Mouse (Mus musculus): ENCODE measurements around the gene Apc2. TPM values are rescaled to one million over a fixed set of nuclear protein-coding genes. Genes with fewer than 3 reads are reported as not detected.

Gene Apc2
- polyA plus RNA-seq, 1 experiment from 2014 or later, result 0.74 TPM

Small RNAs within 50 kb of the gene (microRNA-seq; reads per million reads assigned to microRNA genes)
- 0.76 reads per million for gene Mir6911

Other genes starting within 250 kb of the Apc2 start
- gene Gpx4, start 248.8 kb upstream of the Apc2 start, polyA plus RNA-seq (2016; fragmentation: Nextera tagmentation; extraction: Ambion mirVana), result 767 and 797 TPM in 2 replicates
- 14.8 and 15.6 TPM in 2 replicates for gene Sbno2, start 190.4 kb upstream of the Apc2 start, polyA plus RNA-seq (2016; fragmentation: Nextera tagmentation; extraction: Ambion mirVana)
- 12.4 and 17.8 TPM in 2 replicates for gene Stk11, start 180.2 kb upstream of the Apc2 start, polyA plus RNA-seq (2016; fragmentation: Nextera tagmentation; extraction: Ambion mirVana)
- gene Atp5d, start 157.3 kb upstream of the Apc2 start, polyA plus RNA-seq (2016; fragmentation: Nextera tagmentation; extraction: Ambion mirVana), result 689 and 872 TPM in 2 replicates
- gene Cbarp, start 155.1 kb upstream of the Apc2 start, polyA plus RNA-seq (2016; fragmentation: Nextera tagmentation; extraction: Ambion mirVana), result 2.0 and 4.0 TPM in 2 replicates
- 16.1 and 24.4 TPM in 2 replicates for gene Midn, start 147.7 kb upstream of the Apc2 start, polyA plus RNA-seq (2016; fragmentation: Nextera tagmentation; extraction: Ambion mirVana)
- gene Cirbp, start 130.0 kb upstream of the Apc2 start, polyA plus RNA-seq (2016; fragmentation: Nextera tagmentation; extraction: Ambion mirVana), result 85.7 and 98.0 TPM in 2 replicates
- gene 1600002K03Rik, start 123.0 kb upstream of the Apc2 start, polyA plus RNA-seq (2016; fragmentation: Nextera tagmentation; extraction: Ambion mirVana), result 11.7 and 13.9 TPM in 2 replicates
- gene Efna2, start 116.5 kb upstream of the Apc2 start, polyA plus RNA-seq (2016; fragmentation: Nextera tagmentation; extraction: Ambion mirVana), result 14.9 and 20.6 TPM in 2 replicates
- 56.4 and 76.5 TPM in 2 replicates for gene Mum1, start 69.5 kb upstream of the Apc2 start, polyA plus RNA-seq (2016; fragmentation: Nextera tagmentation; extraction: Ambion mirVana)
- gene Ndufs7, start 46.9 kb upstream of the Apc2 start, polyA plus RNA-seq (2016; fragmentation: Nextera tagmentation; extraction: Ambion mirVana), result 432 and 538 TPM in 2 replicates
- 61.2 and 72.0 TPM in 2 replicates for gene Gamt, start 35.0 kb upstream of the Apc2 start, polyA plus RNA-seq (2016; fragmentation: Nextera tagmentation; extraction: Ambion mirVana)
- gene Dazap1, start 34.5 kb upstream of the Apc2 start, polyA plus RNA-seq (2016; fragmentation: Nextera tagmentation; extraction: Ambion mirVana), result 40.2 and 58.0 TPM in 2 replicates
- 774 and 882 TPM in 2 replicates for gene Rps15, start 3.5 kb upstream of the Apc2 start, polyA plus RNA-seq (2016; fragmentation: Nextera tagmentation; extraction: Ambion mirVana)
- gene 2310011J03Rik, start 24.6 kb downstream of the Apc2 start, polyA plus RNA-seq (2016; fragmentation: Nextera tagmentation; extraction: Ambion mirVana), result 41.3 and 46.8 TPM in 2 replicates
- 1.6 and 4.0 TPM in 2 replicates for gene Pcsk4, start 33.5 kb downstream of the Apc2 start, polyA plus RNA-seq (2016; fragmentation: Nextera tagmentation; extraction: Ambion mirVana)
- gene Reep6, start 34.0 kb downstream of the Apc2 start, polyA plus RNA-seq (2016; fragmentation: Nextera tagmentation; extraction: Ambion mirVana), result 7.1 and 18.3 TPM in 2 replicates
- gene Adamtsl5, start 52.4 kb downstream of the Apc2 start, polyA plus RNA-seq (2016; fragmentation: Nextera tagmentation; extraction: Ambion mirVana), result 1.3 and 1.9 TPM in 2 replicates
- gene Plk5, start 60.5 kb downstream of the Apc2 start, polyA plus RNA-seq (2016; fragmentation: Nextera tagmentation; extraction: Ambion mirVana), result 0.16 TPM in 1 of 2 replicates, not detected in the other
- gene Mex3d, start 91.7 kb downstream of the Apc2 start, polyA plus RNA-seq (2016; fragmentation: Nextera tagmentation; extraction: Ambion mirVana), result 2.1 and 5.0 TPM in 2 replicates
- 237 and 315 TPM in 2 replicates for gene Mbd3, start 103.6 kb downstream of the Apc2 start, polyA plus RNA-seq (2016; fragmentation: Nextera tagmentation; extraction: Ambion mirVana)
- 973 and 1,195 TPM in 2 replicates for gene Uqcr11, start 110.9 kb downstream of the Apc2 start, polyA plus RNA-seq (2016; fragmentation: Nextera tagmentation; extraction: Ambion mirVana)
- 80.6 and 140 TPM in 2 replicates for gene Tcf3, start 137.7 kb downstream of the Apc2 start, polyA plus RNA-seq (2016; fragmentation: Nextera tagmentation; extraction: Ambion mirVana)
- gene Onecut3, start 198.9 kb downstream of the Apc2 start, polyA plus RNA-seq (2016; fragmentation: Nextera tagmentation; extraction: Ambion mirVana), result 0.44 TPM in 1 of 2 replicates, not detected in the other
- 0.31 and 0.32 TPM in 2 replicates for gene Atp8b3, start 243.1 kb downstream of the Apc2 start, polyA plus RNA-seq (2016; fragmentation: Nextera tagmentation; extraction: Ambion mirVana)

Data from heart, embryonic 10.5 days (tissue).